Comparison of ENCODE assay signal across 12 mouse cellular contexts in genomic region chr2:34570378-34570777, GRCm38 (mm10).
DNase-seq lines count a peak whose midpoint lies in the region; ATAC-seq and TF ChIP-seq lines count a peak whose summit lies in the region.
"Had no signal": no experiment of that assay in that cellular context is flagged by ENCODE, and none has a peak within 500 bp of the region (broad histone marks: within the 10 kb centered on the region; RNA-seq: fewer than 3 reads in every experiment).

No protein-coding gene starts in this region.

- H3K4me3 ChIP-seq in embryonic facial prominence, embryonic 13.5 days = no peak overlapping the region
- no peak overlapping the region for H3K4me3 ChIP-seq in hindbrain, embryonic 14.5 days (replicated peaks; ENCODE audit: low read length)
- H3K4me3 ChIP-seq in liver, postnatal 0 days (ENCODE audit: low read depth, low read length) = no peak overlapping the region
- H3K4me3 ChIP-seq: heart, embryonic 10.5 days had no signal

- TF ChIP-seq CTCF in liver, postnatal 0 days (IDR thresholded peaks at IDR 0.05; ENCODE audit: low read depth) = no peak

- H3K36me3 ChIP-seq in embryonic facial prominence, embryonic 13.5 days = 0 out of 2 replicates have a peak, but pooled peaks cover 3% of the 10 kb centered on the region
- no peaks in the 10 kb centered on the region for H3K36me3 ChIP-seq in hindbrain, embryonic 14.5 days (replicated peaks; ENCODE audit: control insufficient read depth, insufficient read depth)
- no peaks in the 10 kb centered on the region for H3K36me3 ChIP-seq in liver, postnatal 0 days (replicated peaks; ENCODE audit: insufficient read depth, low read length)

- ATAC-seq in embryonic facial prominence, embryonic 13.5 days (ENCODE audit: insufficient number of reproducible peaks, insufficient read depth, low FRiP score, low TSS enrichment, low read depth) = no peak
- ATAC-seq in hindbrain, embryonic 14.5 days (ENCODE audit: low FRiP score) = no peak
- ATAC-seq in liver, postnatal 0 days = no peak
- no peak for ATAC-seq in megakaryocyte progenitor cell, adult 5-6 weeks (replicated peaks; ENCODE audit: poor library complexity)

- H3K4me1 ChIP-seq in embryonic facial prominence, embryonic 13.5 days = peaks cover 47% of the 10 kb centered on the region
- peaks cover 22% of the 10 kb centered on the region for H3K4me1 ChIP-seq in hindbrain, embryonic 14.5 days (replicated peaks; ENCODE audit: control insufficient read depth, insufficient read depth, low read length)
- H3K4me1 ChIP-seq in liver, postnatal 0 days (ENCODE audit: insufficient read depth) = no peaks in the 10 kb centered on the region

- 10% methylated on average over 6 of the region's 6 CpGs for WGBS in embryonic facial prominence, embryonic 13.5 days
- WGBS in hindbrain, embryonic 14.5 days = 2% methylated on average over 6 of the region's 6 CpGs
- WGBS in liver, postnatal 0 days (ENCODE audit: insufficient replicate concordance) = 69% methylated on average over 6 of the region's 6 CpGs

- no peak overlapping the region; the same call in 1 of the 2 replicates for H3K4me2 ChIP-seq in embryonic facial prominence, embryonic 13.5 days
- no peak overlapping the region for H3K4me2 ChIP-seq in hindbrain, embryonic 14.5 days (replicated peaks)
- H3K4me2 ChIP-seq in liver, postnatal 0 days (ENCODE audit: low read depth, low read length) = no peak overlapping the region

- H3K27me3 ChIP-seq in embryonic facial prominence, embryonic 13.5 days = no peaks in the 10 kb centered on the region
- H3K27me3 ChIP-seq in hindbrain, embryonic 14.5 days (ENCODE audit: control insufficient read depth, insufficient read depth, low read length) = no peaks in the 10 kb centered on the region
- no peaks in the 10 kb centered on the region for H3K27me3 ChIP-seq in liver, postnatal 0 days (ENCODE audit: insufficient read depth, low read length)

- H3K9ac ChIP-seq in embryonic facial prominence, embryonic 13.5 days = 0 out of 2 replicates have a peak overlapping the region, but pooled peaks have one; percentile 6
- no peak overlapping the region for H3K9ac ChIP-seq in hindbrain, embryonic 14.5 days
- H3K9ac ChIP-seq in liver, postnatal 0 days (replicated peaks) = no peak overlapping the region
- H3K9ac ChIP-seq: liver, embryonic 14.5 days had no signal

- no peak for TF ChIP-seq EP300 in liver, postnatal 0 days (IDR thresholded peaks at IDR 0.05; ENCODE audit: low read depth)

- H3K27ac ChIP-seq in embryonic facial prominence, embryonic 13.5 days = peak overlapping the region; percentile 57
- peak overlapping the region; percentile 65 for H3K27ac ChIP-seq in hindbrain, embryonic 14.5 days
- H3K27ac ChIP-seq in liver, postnatal 0 days (ENCODE audit: low read depth) = no peak overlapping the region
- H3K27ac ChIP-seq: heart, embryonic 10.5 days; liver, embryonic 14.5 days had no signal

- no peaks in the 10 kb centered on the region for H3K9me3 ChIP-seq in embryonic facial prominence, embryonic 13.5 days
- H3K9me3 ChIP-seq in hindbrain, embryonic 14.5 days (ENCODE audit: control insufficient read depth, low read length) = no peaks in the 10 kb centered on the region
- no peaks in the 10 kb centered on the region for H3K9me3 ChIP-seq in liver, postnatal 0 days (ENCODE audit: low read length)
- H3K9me3 ChIP-seq: heart, embryonic 10.5 days had no signal

- DNase-seq in R1 (ENCODE audit: low read depth, low spot score) = peak; percentile 76
- DNase-seq in hindbrain, embryonic 14.5 days (ENCODE audit: low spot score) = no peak
- peak; percentile 28 for DNase-seq in neural tube, embryonic 10.5 days (ENCODE audit: extremely low spot score, low spot score)
- DNase-seq in liver, postnatal 0 days = no peak
- DNase-seq in layer of hippocampus, postnatal 10 days (ENCODE audit: low spot score in 2 of 2) = no peak
- DNase-seq in cerebellum, postnatal 10 days = no peak
- DNase-seq: adrenal gland, adult 8-10 months; cerebellum, adult 9-11 months had no signal

Comparison
In these comparisons a context has a peak if more than half of its experiments do, and no peak if none do; other contexts are left out.
1. DNase-seq: peak in R1 (single experiment) and neural tube, embryonic 10.5 days (single experiment); none in hindbrain, embryonic 14.5 days (single experiment), liver, postnatal 0 days (single experiment), layer of hippocampus, postnatal 10 days (0 of 2) and cerebellum, postnatal 10 days (0 of 2).